Mouse (Mus musculus) erythroblast, embryonic 14.5 days (primary cell): ENCODE measurements at regions not wholly inside any gene's neighbourhood (a gene's known extent, or its start where the extent isn't known, plus 50 kb on each side); places are given as distances from the start of the nearest gene placed in this dataset.

Experiments
- GATA1 ChIP-seq: IDR thresholded peaks from 2 replicates; pipeline ENCODE4 v1.6.1; 2012; ENCODE audit warnings: low read length, inconsistent platforms, mixed read lengths
- TAL1 ChIP-seq: IDR thresholded peaks from 3 replicates; pipeline ENCODE4 v1.6.1; 2012; ENCODE audit warnings: low read length, inconsistent platforms, mixed read lengths

DNA sequence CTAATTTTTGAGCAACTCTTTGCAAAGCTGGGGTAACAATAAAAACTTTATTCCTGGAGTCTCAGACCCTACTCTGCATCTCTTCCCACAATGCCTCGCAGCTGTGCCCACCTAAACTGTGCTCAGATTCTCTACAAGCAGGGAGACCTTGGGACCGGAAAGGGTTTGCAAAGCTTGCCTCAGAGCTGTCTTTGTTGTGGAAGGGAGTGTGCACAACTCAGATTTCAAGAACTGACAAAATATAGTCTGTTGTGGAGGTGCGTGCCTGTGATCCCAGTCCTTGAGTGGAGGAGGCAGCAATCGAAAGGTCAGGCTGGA lies 530.2 kb downstream of the Pdcd6ip start:
- TF ChIP-seq TAL1 (no peak), GATA1 (no peak)
